Mouse (Mus musculus) limb, embryonic 11.5 days (tissue): ENCODE results near the gene Arel1. TPM values are rescaled to one million over a fixed set of nuclear protein-coding genes. Genes with fewer than 3 reads are reported as not detected.
A peak's percentile ranks its signal among the peaks of the same experiment; 100 is the strongest.

Source experiments
- ATAC-seq: fragments of 200-750 bp; cut with Nextera tagmentation; 2 replicates; pipeline ENCODE4 v1.8.0; 2017; ENCODE audit warnings: low read depth; ENCODE audit not compliant: insufficient number of reproducible peaks, low FRiP score, low TSS enrichment
- DNase-seq: peaks from one replicate; pipeline ENCODE4 v3.0.0-alpha.2; 2015; ENCODE audit warnings: low spot score
- H3K27ac ChIP-seq: fragments of 300-500 bp; sonication (generic); replicated peaks from 2 replicates; pipeline ENCODE4 v1.5.1; 2014; ENCODE audit warnings: low read depth, mild to moderate bottlenecking, low read length
- H3K27me3 ChIP-seq: fragments of 300-500 bp; sonication (generic); 2 replicates; pipeline ENCODE4 v1.6.1; 2014; ENCODE audit warnings: mild to moderate bottlenecking, low read length, mixed read lengths; ENCODE audit not compliant: control insufficient read depth, insufficient read depth
- H3K36me3 ChIP-seq: fragments of 300-500 bp; sonication (generic); 2 replicates; pipeline ENCODE4 v1.6.1; 2014; ENCODE audit warnings: mild to moderate bottlenecking, low read length, moderate library complexity, mixed read lengths; ENCODE audit not compliant: control insufficient read depth, insufficient read depth
- H3K4me1 ChIP-seq: fragments of 300-500 bp; sonication (generic); 2 replicates; pipeline ENCODE4 v1.6.1; 2014; ENCODE audit warnings: low read length, mixed read lengths; ENCODE audit not compliant: control insufficient read depth, insufficient read depth
- H3K4me2 ChIP-seq: fragments of 300-500 bp; sonication (generic); 2 replicates; pipeline ENCODE4 v1.6.1; 2014; ENCODE audit warnings: low read depth, mild to moderate bottlenecking, moderate library complexity; ENCODE audit not compliant: severe bottlenecking
- H3K4me3 ChIP-seq: fragments of 300-500 bp; sonication (generic); 2 replicates; pipeline ENCODE4 v1.5.1; 2014; ENCODE audit warnings: low read depth, low read length
- H3K9ac ChIP-seq: fragments of 300-500 bp; sonication (generic); 2 replicates; pipeline ENCODE4 v1.6.1; 2014; ENCODE audit warnings: mild to moderate bottlenecking, low read length
- H3K9me3 ChIP-seq: fragments of 300-500 bp; sonication (generic); 2 replicates; pipeline ENCODE4 v1.6.1; 2016; ENCODE audit warnings: low read length; ENCODE audit not compliant: control insufficient read depth
- whole genome bisulfite sequencing: fragments of 180-500 bp; shearing (Covaris S2); extraction: QIAGEN DNeasy Blood & Tissue Kit; methylation state at CpG from one replicate; pipeline ENCODE4 v1.1.7; 2014; 5-methylcytosine and 5-hydroxymethylcytosine counted together
- polyA plus RNA-seq: library from polyadenylated mRNA; unstranded; fragments of >200 nt; fragmentation: Nextera tagmentation; extraction: Ambion mirVana; gene quantifications from 2 replicates; pipeline ENCODE4 v1.2.1, GENCODE M21; 2014

The Arel1 gene
- polyA plus RNA-seq, 1 experiment from 2014 or later: 18.0 TPM

DNA sequence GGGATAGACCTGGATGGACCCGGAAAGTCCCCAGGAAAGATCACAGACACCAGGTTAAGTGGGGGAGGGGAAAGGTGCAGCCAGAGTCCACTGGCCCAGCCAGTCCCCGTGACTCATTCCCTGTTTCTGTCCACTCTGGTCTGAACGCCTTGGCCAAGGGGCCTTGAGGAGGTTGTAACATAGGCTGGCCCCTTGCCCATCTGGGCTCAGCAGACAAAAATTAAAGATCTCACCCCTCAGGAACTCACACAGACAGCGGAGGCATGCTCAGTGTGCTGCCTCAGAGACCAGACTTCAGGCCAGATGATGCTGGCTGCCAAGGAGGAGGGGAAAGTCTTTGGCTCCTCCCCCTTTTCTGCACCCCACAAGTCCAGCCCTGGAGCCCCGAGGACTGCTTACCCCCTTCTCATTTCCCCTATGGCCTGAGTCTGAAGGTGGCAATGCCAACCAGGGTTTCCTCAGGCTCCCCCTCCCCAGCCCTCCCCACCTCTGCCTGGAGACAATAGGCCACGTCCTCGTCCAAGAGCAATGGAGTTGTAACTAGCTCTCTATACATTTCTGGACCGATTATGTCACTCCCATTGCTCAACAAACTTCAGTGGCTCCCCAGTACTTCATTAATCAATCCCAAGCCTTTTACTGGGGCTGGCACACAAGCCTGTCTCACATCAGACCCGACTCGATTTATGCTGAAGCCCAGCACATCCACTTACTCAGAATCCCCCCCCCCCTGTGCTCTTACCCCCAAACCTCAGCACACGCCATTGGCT lies 85.4 kb downstream of the Arel1 start:
- Histone ChIP-seq H3K9ac (no peak overlapping the region), H3K9me3 (no peaks in the 10 kb centered on the region), H3K27me3 (no peaks in the 10 kb centered on the region), H3K4me1 (no peaks in the 10 kb centered on the region), H3K36me3 (no peaks in the 10 kb centered on the region), H3K27ac (no peak overlapping the region), H3K4me3 (no peak overlapping the region), H3K4me2 (no peak overlapping the region)
- ATAC-seq: no peak
- no peak for DNase-seq
- 73% methylated on average over 11 of the region's 11 CpGs for WGBS

DNA sequence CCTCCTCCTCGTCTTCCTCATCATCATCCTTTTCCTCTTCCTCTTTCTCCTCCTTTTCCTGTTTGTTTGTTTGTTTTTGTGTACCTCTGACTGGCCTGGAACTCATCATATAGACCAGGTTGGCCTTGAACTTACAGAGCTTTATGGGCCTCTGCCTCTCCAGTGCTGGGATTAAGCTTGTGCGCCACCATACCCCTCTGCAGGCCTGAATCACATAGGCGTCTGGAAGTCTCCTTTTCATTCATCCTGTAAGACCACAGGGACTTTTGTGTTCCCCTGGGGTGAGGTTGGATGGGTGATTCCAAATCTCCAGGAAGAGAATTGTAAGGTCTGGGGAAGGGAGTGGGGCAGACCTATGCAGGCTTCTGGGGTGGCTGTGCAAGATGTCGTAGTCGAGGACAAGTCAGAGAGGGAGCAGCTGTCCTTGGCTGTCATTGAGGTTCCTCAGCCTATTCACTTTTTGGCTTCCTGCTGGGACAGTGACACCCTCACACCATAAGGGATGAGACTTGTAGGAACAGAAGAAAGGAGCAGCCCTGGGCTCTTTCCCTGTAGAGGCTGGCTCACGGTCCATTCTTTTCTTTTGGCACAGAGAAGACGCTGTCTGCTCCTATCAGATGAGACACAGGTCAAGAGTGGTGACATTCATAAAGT lies 86.2 kb downstream of the Arel1 start:
- Histone ChIP-seq H3K4me2 (no peak overlapping the region), H3K4me3 (no peak overlapping the region), H3K9me3 (no peaks in the 10 kb centered on the region), H3K27ac (no peak overlapping the region), H3K4me1 (no peaks in the 10 kb centered on the region), H3K9ac (no peak overlapping the region), H3K36me3 (no peaks in the 10 kb centered on the region), H3K27me3 (no peaks in the 10 kb centered on the region)
- 88% methylated on average over 7 of the region's 7 CpGs for WGBS
- DNase-seq (no peak), ATAC-seq (no peak)

DNA sequence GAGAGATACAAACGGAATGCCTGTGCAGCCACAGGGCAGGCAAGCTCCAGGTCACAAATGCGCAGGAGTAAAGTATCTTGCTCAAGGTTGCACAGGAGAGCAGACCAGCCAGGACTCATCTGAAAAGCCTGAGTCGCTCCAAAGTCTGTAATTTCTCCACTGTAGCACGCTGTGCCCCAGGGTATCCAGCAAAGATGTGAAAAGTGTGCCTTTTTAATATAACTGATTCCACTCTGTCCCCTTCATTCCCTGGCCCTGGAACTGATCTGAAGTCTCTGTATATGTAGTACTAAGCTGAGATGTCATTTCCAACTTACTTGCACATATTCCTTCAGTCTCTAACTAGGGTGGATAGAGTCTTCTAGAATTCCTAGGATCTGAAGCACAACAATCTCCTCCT lies 87.9 kb downstream of the Arel1 start:
- DNase-seq: no peak
- 78% methylated on average over 4 of the region's 4 CpGs for WGBS

DNA sequence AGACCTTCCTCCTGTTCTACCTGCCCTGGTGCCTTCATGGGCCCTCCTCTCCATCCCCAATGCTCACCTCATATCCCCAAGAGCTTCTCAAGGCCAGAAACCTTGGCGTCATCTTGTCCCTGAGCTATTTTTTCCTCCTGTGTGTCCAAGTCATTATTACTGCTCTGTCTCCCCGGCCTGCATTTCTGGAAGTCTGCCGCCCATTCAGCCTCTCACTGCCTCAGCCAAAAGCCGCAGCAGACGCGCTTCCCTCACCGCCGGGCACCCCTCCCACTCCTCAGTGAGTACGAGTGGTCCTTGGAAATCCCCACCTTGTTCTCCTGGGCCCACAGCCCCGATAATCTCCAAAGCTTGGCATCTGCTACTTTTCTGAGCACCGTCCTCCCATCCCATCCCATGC lies 90.6 kb downstream of the Arel1 start:
- Histone ChIP-seq H3K27ac (no peak overlapping the region), H3K27me3 (peaks cover 31% of the 10 kb centered on the region), H3K36me3 (no peaks in the 10 kb centered on the region), H3K4me3 (no peak overlapping the region), H3K4me1 (0 out of 2 replicates have a peak, but pooled peaks cover 7% of the 10 kb centered on the region), H3K9ac (no peak overlapping the region), H3K9me3 (no peaks in the 10 kb centered on the region), H3K4me2 (no peak overlapping the region)
- WGBS: 68% methylated on average over 11 of the region's 11 CpGs
- DNase-seq (no peak), ATAC-seq (no peak)

More for the DNA sequence above, 87.9 kb downstream of the Arel1 start:
- H3K27ac ChIP-seq: no peak overlapping the region
- no peak for ATAC-seq
- no peaks in the 10 kb centered on the region for H3K9me3 ChIP-seq
- H3K9ac ChIP-seq: no peak overlapping the region
- H3K27me3 ChIP-seq: peaks cover 5% of the 10 kb centered on the region; the same call in 1 of the 2 replicates
- no peaks in the 10 kb centered on the region for H3K36me3 ChIP-seq
- no peak overlapping the region for H3K4me2 ChIP-seq
- H3K4me3 ChIP-seq: no peak overlapping the region
- H3K4me1 ChIP-seq: no peaks in the 10 kb centered on the region

DNA sequence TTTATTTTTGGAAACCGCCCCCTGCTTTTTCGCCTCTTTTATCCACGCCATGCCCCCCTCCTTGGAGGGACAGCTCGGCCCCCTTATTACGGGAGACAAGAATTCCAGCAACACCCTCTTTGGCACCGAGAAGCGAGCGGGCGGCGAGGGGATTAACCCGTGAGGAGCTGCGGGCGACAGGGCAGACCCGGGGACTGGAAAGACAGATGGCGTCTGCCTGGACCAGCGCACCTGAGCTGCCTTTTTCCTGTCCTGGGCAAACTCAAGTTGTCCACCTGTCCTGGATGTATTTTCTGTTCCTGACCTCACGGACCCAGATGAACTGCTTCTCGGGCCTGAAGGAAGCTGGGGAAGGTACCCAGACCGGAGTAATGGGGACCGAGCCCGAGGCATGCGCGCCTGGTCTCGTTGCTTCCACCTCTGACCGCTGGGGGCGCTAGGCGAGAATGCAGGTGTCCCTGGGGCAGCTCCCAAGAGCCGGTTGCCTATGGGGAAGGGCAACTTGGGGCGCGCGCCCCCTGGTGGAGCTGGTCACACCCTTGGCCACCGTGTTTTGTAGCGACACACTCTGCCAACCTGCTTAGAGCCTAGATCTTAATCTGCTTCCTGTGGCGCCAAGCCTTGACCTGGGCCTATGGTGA lies 94.1 kb downstream of the Arel1 start, which contains the start of gene Ltbp2:
Gene Ltbp2 (minus strand): TSS at position 52 of the 641 bp plus-strand sequence.
- Histone ChIP-seq H3K27ac (no peak within 1 kb of the TSS), H3K9ac (no peak within 1 kb of the TSS), H3K4me2 (peak within 1 kb of the TSS; percentile 38), H3K4me3 (peak within 1 kb of the TSS; percentile 14), H3K4me1 (0 out of 2 replicates have a peak, but pooled peaks cover 7% of the 10 kb centered on the region), H3K27me3 (peaks cover 45% of the 10 kb centered on the region), H3K36me3 (no peaks in the 10 kb centered on the region), H3K9me3 (no peaks in the 10 kb centered on the region)
- DNase-seq (peak; percentile 87), ATAC-seq (peak; percentile 26; the same call in 1 of the 2 replicates)
- 1% methylated on average over 34 of the region's 34 CpGs for WGBS

DNA sequence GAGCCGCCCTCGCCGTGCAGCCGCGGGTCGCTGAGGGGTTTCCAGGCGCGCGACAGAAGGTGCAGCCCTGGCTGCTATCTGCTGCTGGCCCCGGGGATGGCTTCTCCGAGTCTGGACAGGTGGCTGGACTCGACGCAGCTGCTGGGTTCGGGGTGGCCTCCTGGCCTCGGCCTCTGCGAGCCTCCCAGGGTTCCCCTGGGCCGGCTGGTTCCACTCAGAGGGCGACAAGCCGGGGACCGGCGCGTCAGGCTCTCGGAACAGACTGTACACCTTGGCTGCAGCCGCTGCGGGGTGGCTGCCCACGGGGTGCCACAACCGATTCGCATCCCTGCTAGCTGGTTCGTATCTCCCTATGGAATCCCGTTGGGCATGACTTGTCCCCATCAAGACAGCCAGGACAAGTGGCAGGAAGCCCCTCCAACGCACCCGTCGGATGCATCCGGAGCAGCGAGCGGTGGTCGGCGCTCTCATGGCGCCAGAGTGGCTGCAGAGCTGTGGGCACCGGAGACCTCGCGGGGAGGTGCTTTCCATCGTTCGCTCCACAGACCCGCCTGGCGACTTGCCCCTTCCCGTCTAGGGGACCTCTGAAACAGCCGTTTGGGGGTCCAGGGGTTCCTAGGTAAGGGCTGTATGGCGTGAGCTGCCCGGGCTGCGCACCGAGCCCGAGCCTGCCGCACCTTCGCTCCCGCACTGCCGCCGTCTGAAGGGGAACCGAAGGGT lies 94.8 kb downstream of the Arel1 start:
- peak overlapping the region; percentile 38 for H3K4me2 ChIP-seq
- H3K9ac ChIP-seq: no peak overlapping the region
- no peaks in the 10 kb centered on the region for H3K36me3 ChIP-seq
- no peak overlapping the region for H3K27ac ChIP-seq
- no peaks in the 10 kb centered on the region for H3K9me3 ChIP-seq
- H3K27me3 ChIP-seq: peaks cover 45% of the 10 kb centered on the region
- H3K4me1 ChIP-seq: 0 out of 2 replicates have a peak, but pooled peaks cover 7% of the 10 kb centered on the region
- WGBS: 2% methylated on average over 59 of the region's 59 CpGs
- DNase-seq (peak; percentile 57), ATAC-seq (no peak)
- peak overlapping the region; percentile 14 for H3K4me3 ChIP-seq

DNA sequence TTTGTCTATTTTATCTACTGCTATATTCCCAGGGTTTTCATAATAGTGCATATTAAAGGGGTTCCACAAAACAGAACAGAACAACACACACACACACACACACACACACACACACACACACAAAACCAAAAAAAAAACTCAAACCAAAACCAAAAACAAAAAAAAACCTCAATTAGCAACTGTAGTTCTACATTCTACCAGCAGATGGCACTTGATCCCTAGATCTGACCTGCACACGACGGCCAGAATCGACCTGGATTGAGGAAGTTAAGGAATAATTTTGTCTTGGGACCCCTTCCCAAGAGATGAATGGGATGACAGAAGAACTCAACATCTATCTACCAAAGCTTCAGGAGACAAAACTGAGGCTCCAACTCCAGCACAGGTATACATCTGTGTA lies 97.3 kb downstream of the Arel1 start:
- peaks cover 43% of the 10 kb centered on the region for H3K27me3 ChIP-seq
- no peak overlapping the region for H3K4me2 ChIP-seq
- H3K4me3 ChIP-seq: no peak overlapping the region
- no peak overlapping the region for H3K27ac ChIP-seq
- H3K4me1 ChIP-seq: 0 out of 2 replicates have a peak, but pooled peaks cover 7% of the 10 kb centered on the region
- H3K9ac ChIP-seq: no peak overlapping the region
- DNase-seq (peak; percentile 41), ATAC-seq (no peak)
- no peaks in the 10 kb centered on the region for H3K9me3 ChIP-seq
- 1% methylated on average over 3 of the region's 3 CpGs for WGBS
- no peaks in the 10 kb centered on the region for H3K36me3 ChIP-seq

DNA sequence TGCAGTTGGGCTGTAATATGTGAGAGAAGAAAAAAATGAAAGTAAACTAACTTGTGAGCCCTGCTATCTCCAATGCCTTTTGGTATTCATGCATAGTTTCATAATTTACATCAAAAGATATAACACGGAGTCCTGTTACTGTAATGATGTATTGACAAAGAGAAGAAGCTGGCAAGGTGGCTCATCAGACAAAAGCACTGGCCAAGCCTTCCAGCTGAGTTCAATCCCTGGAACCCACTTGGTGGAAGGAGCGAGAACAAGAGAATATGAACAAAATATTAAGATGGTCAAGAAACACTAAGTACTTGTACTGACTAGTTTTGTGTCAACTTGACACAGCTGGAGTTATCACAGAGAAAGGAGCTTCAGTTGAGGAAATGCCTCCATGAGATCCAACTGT lies 98.4 kb downstream of the Arel1 start:
- no peak for ATAC-seq
- Histone ChIP-seq H3K4me3 (no peak overlapping the region), H3K9me3 (no peaks in the 10 kb centered on the region), H3K4me1 (0 out of 2 replicates have a peak, but pooled peaks cover 7% of the 10 kb centered on the region), H3K36me3 (no peaks in the 10 kb centered on the region), H3K9ac (no peak overlapping the region), H3K4me2 (no peak overlapping the region), H3K27me3 (peaks cover 36% of the 10 kb centered on the region), H3K27ac (no peak overlapping the region)
- no peak for DNase-seq
- 78% methylated on average over 2 of the region's 2 CpGs for WGBS
